Mouse (Mus musculus) layer of hippocampus, postnatal 14 days (tissue): ENCODE results near the gene Snn. TPM values are rescaled to one million over a fixed set of nuclear protein-coding genes. Genes with fewer than 3 reads are reported as not detected.

Experiments
- DNase-seq, 2 experiments: peaks; one replicate each; pipeline ENCODE4 v3.0.0; 2021 to 2022; ENCODE audit warnings: low spot score in 2 of 2, mixed read lengths in 1 of 2
- total RNA-seq, 2 experiments: library from RNA; stranded (reverse); gene quantifications; 2 replicates each; pipeline ENCODE4 v1.2.3; 2021

Gene Snn
- total RNA-seq, 2 experiments from 2014 or later = 219 to 230 TPM

- no peak for DNase-seq
Observed at GRCm38 (mm10) chr16:11046437-11046836, 14.3 kb upstream of the Snn start.

- DNase-seq = no peak
Observed at GRCm38 (mm10) chr16:11047130-11047529, 13.6 kb upstream of the Snn start.

- no peak for DNase-seq
Observed at GRCm38 (mm10) chr16:11050226-11050625, 10.5 kb upstream of the Snn start.

GRCm38 (mm10) chr16:11051134-11051533 lies 9.6 kb upstream of the Snn start:
- DNase-seq = no peak

- no peak for DNase-seq
Observed at GRCm38 (mm10) chr16:11054409-11054808, 6.3 kb upstream of the Snn start.

GRCm38 (mm10) chr16:11054871-11055270 lies 5.9 kb upstream of the Snn start:
- no peak for DNase-seq

GRCm38 (mm10) chr16:11055916-11056315 lies 4.8 kb upstream of the Snn start:
- DNase-seq = no peak

- no peak for DNase-seq
Observed at GRCm38 (mm10) chr16:11062794-11063721, 2.3 kb downstream of the Snn start.

- DNase-seq = no peak
Observed at GRCm38 (mm10) chr16:11064341-11064740, 3.6 kb downstream of the Snn start.

- DNase-seq = no peak
Observed at GRCm38 (mm10) chr16:11064742-11065141, 4.0 kb downstream of the Snn start.

- DNase-seq = no peak
Observed at GRCm38 (mm10) chr16:11065431-11065830, 4.7 kb downstream of the Snn start.

- DNase-seq = peak; percentile 95 to 98
Observed at GRCm38 (mm10) chr16:11066029-11066832, 5.5 kb downstream of the Snn start, which contains the start of gene Litaf. Litaf (minus strand) TSS chr16:11066157.

GRCm38 (mm10) chr16:11066833-11067191 lies 6.1 kb downstream of the Snn start:
- peak; percentile 61 to 62 for DNase-seq

GRCm38 (mm10) chr16:11068666-11069065 lies 7.9 kb downstream of the Snn start:
- DNase-seq = no peak

GRCm38 (mm10) chr16:11069271-11069670 lies 8.5 kb downstream of the Snn start:
- no peak for DNase-seq

- DNase-seq = no peak
Observed at GRCm38 (mm10) chr16:11069710-11070420, 9.1 kb downstream of the Snn start.

- DNase-seq = peak in 1 of 2 experiments; percentile 62
Observed at GRCm38 (mm10) chr16:11071176-11071575, 10.4 kb downstream of the Snn start.

- no peak for DNase-seq
Observed at GRCm38 (mm10) chr16:11071887-11072286, 11.1 kb downstream of the Snn start.

GRCm38 (mm10) chr16:11072454-11072853 lies 11.7 kb downstream of the Snn start:
- DNase-seq = no peak

- no peak for DNase-seq
Observed at GRCm38 (mm10) chr16:11073060-11073459, 12.3 kb downstream of the Snn start.

GRCm38 (mm10) chr16:11077601-11078201 lies 17.0 kb downstream of the Snn start:
- no peak for DNase-seq
